Mouse (Mus musculus): ENCODE measurements at regions not wholly inside any gene's neighbourhood (a gene's known extent, or its start where the extent isn't known, plus 50 kb on each side); places are given as distances from the start of the nearest gene placed in this dataset.

DNA sequence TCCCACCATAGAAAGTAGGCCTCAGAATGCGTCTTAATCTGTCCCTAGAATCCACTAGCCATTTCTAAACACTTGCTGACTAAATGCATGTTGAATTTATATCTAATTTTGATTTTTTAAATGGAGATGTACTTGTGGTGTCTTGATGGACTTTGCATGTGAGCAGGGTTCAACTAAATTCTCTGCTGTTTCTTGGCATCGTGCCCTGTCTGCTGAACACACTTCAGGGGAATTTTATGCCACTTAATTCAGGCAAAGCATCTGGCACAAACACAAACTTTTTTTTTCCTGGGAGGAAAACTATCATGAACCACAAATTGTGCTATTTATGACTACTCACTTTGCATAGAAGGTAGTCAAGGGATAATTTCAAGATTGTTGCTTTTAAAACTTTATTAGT, 87.7 kb downstream of the Stc2 start:
- intact Hi-C loops (cut with DNase I) = no loop called here
- no peak for DNase-seq (ENCODE audit: low spot score in 2 of 2)

DNA sequence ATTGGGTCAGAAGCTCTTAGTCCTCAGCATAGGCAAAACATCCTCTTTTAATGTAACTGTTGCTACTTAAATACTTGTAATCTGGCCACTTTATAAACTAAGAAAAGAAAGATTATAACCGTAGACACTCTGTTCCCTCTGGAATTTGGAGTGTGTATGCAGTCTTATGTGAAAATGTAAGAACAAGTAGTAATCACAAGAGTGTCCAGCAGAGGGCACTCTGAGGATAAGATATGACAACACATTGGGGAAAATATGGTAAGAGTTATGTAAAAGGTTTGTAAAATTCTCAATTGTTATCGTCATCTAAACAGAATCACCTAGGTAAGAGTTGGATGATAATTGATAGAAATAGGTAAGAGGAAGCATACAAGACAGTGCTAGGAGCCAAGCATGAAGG, 66.2 kb upstream of the Gm17332 start:
- peak; percentile 5 to 64 for DNase-seq (ENCODE audit: low spot score in 2 of 2)
- intact Hi-C loops (cut with DNase I) = loop anchor here (5.0 to 10.0 kb wide), 4 partner anchors 124 to 706 kb away; partner anchors contain the start of gene Stc2
